Mouse (Mus musculus) embryo, embryonic 11 days (tissue): ENCODE measurements around the gene Cacna2d1.

ENCODE experiments used
- DNase-seq: peaks from one replicate; pipeline ENCODE4 v3.0.0-alpha.2; 2015

Gene Cacna2d1

DNA sequence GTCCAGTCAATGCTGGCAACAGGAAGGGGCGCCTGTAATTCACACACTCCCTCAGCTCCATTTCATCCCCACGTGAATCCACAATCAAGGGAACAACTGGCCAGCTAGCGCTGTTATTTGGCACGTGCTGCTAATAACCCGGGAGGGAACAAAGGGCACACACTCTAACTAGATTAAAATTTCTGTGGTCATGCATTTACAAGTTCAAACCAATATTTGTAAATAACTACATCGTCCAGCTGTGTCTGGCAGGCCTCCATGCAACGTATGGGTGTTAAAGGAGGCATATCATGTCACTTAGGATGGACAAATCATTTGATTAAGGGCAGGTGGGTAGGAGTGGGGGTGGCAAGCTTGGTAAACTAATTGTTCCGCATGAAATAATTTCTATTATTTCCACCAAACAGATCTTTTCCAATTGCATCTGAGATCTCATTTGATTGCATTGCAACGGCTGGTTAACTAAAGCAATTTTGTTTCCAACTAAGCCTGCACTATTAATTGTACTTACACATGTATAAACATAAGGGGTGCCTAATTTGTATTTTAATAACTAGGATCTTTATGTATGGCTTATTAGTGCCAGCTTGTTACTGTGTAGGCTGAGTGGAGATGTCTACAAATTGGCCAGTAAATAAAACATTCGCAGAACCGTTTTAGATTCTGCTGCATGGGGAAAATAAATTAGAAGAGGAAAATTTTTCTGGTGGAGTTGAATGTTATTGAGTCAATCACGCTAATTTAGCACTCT, 231.8 kb downstream of the Cacna2d1 start:
- peak; percentile 3 for DNase-seq

DNA sequence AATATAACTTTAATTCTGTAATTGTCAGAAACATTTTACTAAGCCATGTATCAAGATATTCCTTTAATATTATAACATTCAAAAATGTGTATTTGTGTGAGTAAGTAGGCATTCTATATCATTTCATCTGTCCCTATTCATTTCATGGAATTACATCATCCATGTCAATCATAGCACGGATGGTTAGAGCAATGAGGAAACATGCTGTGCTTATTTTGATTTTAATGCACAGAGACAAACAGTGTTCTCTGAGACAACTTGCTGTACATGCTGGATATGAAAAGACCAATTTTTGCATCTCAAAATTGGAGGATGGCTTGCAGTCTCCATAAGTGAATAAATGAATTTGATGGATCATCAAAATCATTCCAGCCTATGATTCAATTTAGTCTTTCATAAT, 232.4 kb downstream of the Cacna2d1 start:
- DNase-seq = no peak

DNA sequence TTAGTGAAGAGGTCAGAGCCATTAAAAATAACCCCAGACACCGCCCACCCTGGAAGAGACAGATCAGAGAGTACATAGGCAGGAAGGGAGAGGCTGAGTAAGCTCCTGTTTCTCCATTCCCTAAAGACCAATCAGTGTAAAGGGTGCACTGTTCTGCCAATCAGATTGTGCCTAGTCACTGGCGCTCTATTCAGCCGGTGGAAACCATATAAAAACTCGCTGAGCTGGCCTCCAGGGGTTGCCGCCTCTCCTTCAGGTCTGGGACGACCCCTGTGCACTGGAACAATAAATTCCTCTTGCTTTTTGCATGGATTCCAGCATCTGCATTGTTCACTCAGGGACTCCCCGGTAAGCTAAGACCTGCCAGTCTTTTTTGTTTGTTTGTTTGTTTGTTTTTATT, 246.6 kb downstream of the Cacna2d1 start:
- DNase-seq = no peak

DNA sequence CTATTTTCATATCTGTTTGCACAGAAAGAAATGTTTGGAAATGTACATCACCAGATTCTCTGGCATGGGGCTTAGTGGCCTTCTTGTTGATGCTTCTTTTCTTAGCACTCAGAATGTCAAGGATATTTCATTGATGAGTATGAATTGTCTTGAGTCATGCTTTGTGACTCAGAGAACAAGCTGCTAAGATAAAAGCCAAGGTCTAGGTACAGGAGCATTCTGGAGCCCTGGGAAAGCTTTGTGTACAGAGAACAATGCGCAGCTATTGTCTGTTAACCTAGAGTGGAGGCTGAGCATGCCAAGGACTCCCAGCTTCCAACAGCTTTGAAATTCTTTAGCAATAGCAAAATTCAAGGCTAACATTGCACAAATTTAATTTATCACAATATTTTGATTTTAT, 249.6 kb downstream of the Cacna2d1 start:
- DNase-seq = no peak

DNA sequence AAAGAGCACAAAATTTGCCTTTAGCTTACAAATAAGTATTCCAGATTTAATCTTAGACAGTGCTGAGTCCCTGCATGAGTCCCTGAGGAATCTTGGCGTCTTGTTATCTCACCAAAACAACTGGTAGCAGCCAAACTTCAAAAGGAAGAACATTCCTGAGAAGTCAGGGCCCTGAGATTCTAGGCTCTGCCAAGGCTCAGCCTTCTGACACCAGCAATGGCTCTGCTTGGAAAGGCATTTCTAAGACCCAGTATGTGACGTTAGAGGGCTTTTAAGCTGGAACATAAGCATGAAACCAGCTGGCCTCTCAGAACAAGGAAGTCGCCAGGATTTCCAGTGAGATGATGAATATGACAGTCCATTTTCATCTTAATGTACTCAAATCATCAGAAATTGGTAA, 253.4 kb downstream of the Cacna2d1 start:
- DNase-seq = no peak

DNA sequence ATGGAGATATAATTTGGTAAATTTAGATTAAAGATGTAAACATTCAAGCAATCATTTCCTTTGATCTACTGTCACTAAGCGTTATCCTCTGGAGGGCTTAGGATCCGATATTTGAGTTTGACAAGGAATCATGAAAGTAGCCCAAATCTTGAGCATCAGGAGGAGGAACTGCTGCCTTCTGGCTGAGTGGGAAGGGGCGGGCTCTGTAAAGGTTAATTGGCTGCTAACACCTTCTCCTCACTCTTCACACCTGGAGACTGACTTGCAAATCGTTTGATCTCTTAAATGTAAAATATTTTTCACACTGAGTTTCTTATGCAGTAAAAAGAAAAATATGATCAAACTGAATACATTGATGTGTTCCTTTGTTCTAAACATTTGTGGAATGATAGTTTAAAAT, 255.4 kb downstream of the Cacna2d1 start:
- no peak for DNase-seq

DNA sequence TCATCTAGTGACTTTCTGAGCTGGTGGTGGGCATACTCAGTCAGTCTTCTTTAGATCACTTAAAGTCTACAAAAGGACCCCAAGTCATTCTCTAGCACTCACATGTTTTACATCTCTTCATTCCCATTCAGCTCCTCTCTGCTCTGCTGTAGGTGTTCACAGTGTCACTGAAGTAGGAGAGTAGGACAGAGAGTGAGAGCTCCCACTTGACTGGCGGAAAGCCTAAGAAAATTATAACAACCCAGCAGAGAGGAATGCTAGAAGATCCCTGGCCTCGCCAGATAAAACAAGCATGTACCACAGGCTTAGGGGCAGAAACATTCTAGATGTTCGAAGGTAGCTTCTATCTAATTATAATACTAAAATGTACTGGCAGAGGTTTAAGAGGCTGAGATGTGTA, 256.7 kb downstream of the Cacna2d1 start:
- DNase-seq = no peak

DNA sequence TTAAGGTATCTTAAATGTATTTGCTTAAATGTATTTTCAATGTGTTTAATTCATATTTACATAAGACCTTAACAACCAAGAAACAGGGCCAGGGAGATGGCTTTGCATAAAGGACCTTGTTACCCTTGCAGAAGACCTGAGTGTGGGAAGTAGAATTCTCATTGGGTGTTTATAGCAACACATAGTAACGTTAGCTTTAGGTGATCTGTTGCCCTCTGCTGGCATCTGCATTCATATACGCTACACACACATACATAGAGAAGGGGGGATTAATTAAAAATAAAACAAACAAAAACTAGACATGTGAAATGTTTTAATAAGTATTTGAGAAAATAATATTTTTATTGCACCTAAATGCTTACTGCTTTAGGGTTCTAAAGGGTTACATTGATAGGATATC, 265.3 kb downstream of the Cacna2d1 start:
- peak; percentile 50 for DNase-seq

DNA sequence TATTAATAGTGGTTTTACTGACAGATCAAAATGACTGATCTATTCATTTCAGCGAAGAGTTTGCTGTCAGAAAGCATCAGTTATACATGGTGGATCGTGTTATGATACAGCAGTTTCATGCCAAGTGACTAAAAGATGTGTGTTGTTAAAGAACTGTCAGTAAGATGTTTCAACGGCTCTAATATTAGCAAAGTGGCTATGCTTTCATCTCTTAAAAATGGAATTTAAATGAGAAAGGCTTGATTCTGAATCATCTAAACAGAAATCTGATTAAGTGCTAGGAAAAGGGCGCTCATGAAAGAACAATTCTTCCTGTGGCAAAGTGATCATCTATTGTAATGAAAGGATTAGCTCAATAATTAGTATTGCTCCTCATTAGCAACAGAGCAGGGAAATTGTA, 287.5 kb downstream of the Cacna2d1 start:
- DNase-seq = no peak

DNA sequence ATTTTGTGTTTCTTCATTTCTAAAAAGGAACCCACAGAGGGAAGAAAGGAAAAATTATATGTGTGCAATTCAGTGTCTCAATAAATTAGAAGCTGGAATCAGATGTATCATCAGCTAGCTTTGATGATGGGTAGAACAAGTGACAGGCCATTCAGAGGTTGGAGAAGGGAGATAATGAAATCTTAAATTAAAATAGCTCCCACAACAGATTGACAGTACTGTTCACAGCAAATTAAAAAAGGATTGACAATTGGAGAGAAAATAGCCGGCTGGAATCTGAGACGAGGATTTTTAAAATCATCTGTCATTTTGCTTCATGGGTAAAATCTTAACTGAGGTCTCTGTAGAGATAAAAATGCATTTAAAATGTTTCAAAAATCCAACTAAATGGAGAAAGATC, 290.9 kb downstream of the Cacna2d1 start:
- DNase-seq = no peak

DNA sequence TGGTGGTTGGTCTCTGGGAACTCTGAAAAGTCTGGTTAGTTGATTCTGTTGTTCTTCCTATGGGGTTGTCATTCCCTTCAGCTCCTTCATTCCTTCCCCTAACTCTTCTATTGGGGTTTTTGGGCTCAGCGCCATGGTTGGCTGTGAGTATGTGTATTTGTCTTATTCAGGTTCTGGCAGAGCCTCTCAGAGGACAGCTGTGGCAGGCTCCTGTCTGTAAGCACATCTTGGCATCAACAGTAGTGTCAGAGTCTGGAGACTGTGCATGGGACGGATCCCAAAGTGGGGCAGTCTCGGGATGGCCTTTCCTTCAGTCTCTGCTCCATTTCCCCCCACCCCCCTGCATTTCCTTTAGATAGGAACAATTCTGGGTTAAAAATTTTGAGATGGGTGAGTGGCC, 294.9 kb downstream of the Cacna2d1 start:
- no peak for DNase-seq

DNA sequence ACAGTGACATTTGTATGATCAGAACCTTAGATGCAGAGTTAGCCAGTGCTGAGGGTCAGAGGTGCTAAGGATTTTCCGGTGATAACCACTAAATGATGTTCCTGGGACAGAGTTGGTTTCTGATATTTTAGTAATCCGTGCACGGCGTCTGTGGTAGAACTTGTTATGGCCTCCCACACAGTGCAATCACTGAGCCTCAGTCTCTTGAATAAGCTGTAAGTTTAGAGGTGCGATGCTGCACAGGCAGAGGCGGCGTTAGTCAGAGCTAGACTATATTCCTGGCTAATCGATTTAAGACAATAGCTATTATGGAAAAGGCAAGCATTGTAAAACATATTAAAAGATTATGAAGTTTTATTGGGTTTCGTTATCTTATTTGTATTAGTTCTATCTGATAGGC, 297.0 kb downstream of the Cacna2d1 start:
- no peak for DNase-seq

DNA sequence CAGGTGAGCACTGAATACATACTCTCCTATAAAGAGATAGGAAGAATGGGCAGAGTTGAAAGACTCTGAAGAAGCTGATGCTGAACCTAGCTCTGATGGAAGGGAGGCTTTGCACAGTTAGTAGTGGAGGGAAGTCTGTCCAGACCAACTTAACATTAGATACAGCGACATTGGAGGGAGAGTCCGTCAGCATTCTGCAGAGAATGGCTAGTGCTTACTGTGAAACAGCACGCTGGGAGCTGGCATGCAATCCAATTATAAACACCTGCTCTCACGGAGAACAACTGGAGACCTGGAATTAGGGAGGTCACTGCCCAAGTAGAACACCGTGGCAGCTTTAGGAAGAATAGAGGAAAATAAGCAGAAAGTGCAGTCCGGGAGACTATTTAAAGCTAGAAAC, 300.4 kb downstream of the Cacna2d1 start:
- DNase-seq = peak; percentile 12

DNA sequence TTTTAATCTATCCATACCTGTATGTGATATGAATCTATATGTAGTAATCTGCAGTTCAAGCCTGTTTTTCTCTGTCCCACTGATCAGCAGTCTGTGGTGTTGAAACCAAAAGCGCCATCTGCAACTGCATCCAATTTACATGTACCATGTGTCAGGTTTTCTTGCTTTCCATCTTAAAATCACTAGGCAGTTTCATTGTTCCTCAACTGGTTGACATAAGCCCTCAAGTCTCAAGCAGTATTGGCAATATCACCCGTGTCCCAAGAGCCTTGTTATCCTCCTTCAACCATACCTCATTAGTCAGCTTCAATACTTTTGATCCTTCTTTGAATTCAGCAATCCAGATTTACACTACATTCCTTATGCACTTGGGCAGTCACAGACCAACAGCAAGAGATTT, 301.4 kb downstream of the Cacna2d1 start:
- DNase-seq = no peak

DNA sequence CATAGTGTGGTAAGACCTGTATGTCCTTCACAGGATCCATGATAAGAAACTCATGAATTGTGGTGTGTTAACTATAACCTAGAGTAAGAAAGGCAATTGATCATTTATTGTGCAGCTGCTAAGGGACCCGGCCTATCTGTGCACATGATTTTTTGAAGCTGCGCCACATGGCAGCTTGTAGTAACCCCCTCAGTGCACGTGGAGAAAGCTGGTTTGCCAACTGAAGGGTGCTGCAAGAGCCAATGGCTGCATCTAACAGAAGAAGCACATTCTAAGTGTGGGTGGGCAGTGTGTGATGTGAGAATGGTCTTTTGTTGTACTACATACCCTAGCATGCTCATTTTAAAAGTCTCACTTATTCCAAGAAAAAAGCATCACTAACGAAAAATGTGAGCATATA, 302.1 kb downstream of the Cacna2d1 start:
- no peak for DNase-seq

DNA sequence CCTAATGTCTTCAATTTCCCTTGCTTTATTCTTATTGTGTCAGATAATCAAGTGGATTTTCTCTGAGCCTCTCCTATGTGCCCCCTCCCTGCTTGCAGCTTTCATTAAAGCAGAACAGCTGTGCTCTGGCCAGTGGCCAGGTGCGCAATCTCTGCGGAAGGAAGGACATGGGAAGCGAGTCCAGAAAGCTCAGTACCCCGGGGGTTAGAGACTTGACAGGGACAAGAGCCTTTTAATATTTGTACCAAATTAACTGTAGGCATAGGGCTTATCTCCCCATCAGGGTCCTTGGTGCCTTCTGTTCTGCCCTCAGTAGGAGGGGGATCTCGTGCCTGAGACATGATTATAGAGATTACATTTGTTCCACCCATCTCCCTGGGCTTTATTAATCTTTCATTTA, 303.5 kb downstream of the Cacna2d1 start:
- DNase-seq = peak; percentile 36

DNA sequence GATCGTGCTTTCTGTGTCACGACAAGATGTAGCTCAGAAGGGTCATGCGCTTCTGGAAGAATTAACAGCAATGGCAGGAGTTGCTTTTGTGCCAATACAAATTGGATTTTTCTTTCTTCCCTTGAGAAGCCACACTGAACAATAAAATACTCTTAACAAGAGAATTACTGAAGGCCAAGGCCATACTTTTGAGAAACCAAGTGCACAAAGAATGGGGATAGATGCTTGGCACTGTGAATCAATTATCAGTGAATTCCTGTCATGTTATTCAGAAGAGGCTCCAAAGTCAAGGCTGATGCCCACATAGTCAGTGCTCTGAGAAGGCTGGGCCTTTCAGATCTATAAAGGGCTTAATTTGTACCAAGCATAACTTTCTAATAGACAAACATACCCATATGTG, 305.8 kb downstream of the Cacna2d1 start:
- no peak for DNase-seq

DNA sequence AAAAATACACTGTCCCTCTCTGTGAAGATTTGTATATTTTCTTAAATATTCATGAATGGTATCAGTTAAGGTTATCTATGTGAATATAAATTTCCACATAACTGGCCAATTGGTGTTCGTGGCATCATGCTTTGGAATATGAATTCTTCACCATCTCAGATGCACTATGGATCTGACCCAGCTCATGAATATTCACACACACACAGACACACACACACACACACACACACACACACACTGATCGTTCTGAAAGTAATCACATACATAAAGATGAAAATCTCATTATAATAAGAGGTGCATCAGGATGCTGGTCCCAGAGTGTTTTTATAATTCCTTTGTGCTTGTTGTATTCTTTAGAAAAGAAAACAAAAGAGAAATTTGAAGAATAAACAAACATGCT, 309.1 kb downstream of the Cacna2d1 start:
- DNase-seq = no peak

DNA sequence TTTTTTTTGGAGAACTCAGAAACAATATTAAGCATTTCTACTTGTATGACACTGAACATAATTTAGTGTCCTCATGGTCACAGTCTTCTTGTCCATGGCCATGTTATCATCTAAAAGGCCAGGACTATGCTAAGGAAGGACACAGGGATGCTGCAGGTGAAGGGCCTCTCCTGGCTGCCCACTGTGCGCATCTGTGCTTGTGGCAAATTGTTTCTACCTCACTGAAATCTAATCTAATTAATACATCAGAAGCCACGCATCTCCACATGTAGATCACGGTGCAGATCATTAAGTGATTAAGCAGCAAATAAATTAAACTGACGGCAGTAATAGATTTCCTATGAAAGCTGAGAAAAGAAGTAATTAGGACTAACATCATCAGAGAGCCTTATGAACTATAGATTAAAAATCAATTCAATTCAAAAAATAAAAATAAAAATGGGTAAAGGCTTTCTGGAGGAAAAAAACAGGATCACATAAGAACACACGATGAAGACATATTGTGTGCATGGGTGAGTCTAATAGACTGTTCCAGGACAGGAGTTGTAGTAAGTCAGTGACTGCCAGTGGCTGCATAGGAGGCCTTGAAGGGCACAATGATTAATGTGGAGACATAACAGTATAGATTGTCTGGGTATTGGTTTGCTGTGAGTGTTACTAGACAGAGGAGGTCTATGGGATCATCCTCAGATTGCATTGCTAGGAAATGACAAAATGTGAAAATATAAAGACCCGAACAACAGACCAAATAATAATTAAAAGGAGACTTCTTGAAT, 318.4 kb downstream of the Cacna2d1 start:
- no peak for DNase-seq

DNA sequence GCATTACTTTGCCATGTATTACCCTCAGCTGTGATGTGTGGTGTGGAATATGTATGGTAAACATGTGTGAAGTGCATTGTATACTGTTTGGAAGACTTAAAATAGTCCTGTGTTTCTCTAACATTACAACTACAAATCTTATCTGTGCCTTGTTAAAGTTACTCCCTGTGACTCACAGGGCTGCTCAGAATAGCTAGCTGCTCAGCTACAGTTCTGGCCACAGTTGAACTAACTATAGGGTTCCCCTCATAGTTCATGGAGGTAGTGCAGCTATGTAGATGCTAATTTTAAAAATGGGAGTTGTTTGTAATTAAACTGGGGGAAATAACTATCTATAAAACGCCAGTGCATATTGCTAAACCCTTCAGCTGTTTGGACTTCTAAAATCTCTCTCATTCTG, 319.3 kb downstream of the Cacna2d1 start:
- no peak for DNase-seq

DNA sequence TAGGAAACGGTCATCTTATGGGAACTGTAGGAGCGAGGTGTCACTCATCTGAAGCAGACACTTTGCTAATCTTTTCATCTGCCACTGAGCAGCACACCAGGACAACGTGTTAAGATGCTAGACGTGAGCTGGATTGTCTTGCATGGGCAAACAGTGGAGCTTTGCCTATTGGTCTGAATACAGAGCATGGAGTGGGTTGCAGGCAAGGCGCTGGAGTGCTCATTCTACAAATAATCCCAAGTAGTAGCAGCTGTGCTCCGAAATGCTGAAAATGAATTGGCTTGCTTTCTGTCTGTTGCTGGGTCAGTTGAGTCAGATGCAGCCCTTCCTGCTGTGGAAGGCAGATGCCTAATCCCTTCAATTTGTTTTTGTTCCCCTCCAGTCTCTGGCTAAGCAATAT, 330.9 kb downstream of the Cacna2d1 start:
- no peak for DNase-seq

DNA sequence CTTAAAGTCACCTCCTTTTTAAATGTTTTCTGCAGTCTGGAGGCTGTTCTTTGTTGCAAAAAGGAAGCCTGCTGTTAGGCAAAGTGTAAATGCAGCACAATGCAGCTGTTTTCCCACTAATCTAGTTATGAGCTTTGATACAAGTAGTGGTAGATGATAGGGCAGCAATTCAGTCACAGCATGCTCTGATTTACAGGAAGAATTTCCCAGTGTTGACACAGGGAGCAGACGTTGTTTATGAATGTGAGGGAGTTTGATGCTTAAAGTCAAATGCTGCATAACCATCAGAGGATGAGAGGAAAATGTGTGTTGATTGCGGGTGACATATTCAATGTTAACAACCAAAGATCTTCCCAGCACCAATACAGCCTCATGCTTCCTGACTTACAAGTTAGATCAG, 342.6 kb downstream of the Cacna2d1 start:
- DNase-seq = no peak

DNA sequence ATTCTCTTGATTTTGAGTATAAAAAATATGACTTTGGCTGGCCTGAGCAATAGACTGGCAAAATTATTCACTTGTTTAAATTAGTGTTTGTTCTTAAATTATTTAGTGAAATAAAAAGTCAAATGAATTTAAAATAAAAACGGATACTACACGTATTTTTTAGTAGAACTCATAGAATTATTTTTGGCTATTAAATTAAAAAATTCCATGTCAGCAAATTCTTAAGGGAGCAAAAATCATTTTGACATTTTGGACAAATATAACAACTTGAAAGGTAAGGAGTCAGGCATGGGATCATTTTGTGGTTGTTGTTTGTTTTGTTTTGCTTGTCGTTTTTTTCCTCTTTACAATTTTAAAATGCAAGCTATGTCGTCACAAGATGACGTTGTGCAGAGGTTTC, 346.7 kb downstream of the Cacna2d1 start:
- DNase-seq = no peak

DNA sequence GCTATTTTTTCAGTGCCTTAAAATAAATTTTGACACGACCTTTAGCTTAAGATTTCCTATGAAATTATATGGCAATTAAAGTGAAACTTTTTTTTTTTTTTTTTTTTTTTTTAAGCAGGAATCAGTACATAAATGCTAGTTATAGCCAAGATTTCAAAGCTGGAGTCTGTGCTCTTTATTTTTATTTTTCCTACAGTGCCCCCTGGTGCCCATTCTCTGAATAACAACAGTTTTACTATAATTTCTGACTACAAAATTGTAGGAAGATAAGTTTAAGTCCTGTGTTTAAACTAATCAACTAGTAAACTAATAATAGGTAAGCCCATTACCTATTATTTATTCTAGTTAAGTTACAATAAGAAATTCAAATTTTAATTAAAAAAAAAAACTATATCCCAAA, 358.7 kb downstream of the Cacna2d1 start:
- peak; percentile 40 for DNase-seq

DNA sequence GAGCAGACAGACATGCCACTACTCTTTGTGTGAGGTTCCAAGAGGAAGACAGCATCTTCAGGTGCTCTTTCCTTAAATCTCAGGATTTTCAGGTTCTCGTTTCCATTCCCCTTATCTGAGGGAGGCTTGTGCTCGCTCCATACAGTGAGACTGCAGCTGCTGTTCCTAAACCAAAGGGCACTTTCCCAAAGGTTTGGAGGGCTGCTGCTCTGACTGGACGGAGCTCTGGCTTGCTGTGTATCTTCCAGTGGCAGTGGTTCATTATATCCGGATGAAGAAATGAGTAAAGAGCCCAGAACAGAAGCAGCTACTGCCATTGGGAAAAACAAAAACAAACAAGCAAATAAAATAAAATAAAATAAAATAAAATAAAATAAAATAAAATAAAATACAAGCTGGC, 359.3 kb downstream of the Cacna2d1 start:
- DNase-seq = no peak
